Mouse (Mus musculus): ENCODE data around the gene Atpaf1. TPM values are rescaled to one million over a fixed set of nuclear protein-coding genes. Genes with fewer than 3 reads are reported as not detected.

Atpaf1 gene
- total and polyA plus RNA-seq, 2 experiments from 2014 or later: 49.0 to 86.4 TPM

- TF ChIP-seq EP300 (IDR thresholded peaks at IDR 0.05; ENCODE audit: low read depth) (no peak), CTCF (IDR thresholded peaks at IDR 0.05; ENCODE audit: low read depth) (no peak)
- peak; percentile 80 for DNase-seq (ENCODE audit: low spot score)
- H3K9ac ChIP-seq (replicated peaks; ENCODE audit: low read depth, low read length): peak within 1 kb of the TSS; percentile 79
- peaks cover 21% of the 10 kb centered on the region for H3K4me1 ChIP-seq (ENCODE audit: control insufficient read depth, insufficient read depth)
- peak within 1 kb of the TSS; percentile 93 for H3K4me3 ChIP-seq (ENCODE audit: low read depth, low read length)
- H3K36me3 ChIP-seq (replicated peaks; ENCODE audit: control insufficient read depth, insufficient read depth, low read length): peaks cover 17% of the 10 kb centered on the region
- no peaks in the 10 kb centered on the region for H3K27me3 ChIP-seq (ENCODE audit: control insufficient read depth, insufficient read depth, low read length)
- H3K27ac ChIP-seq (ENCODE audit: low read depth): peak within 1 kb of the TSS; percentile 87
- WGBS: under 1% methylated on average over 56 of the region's 57 CpGs
- peak; percentile 91 for ATAC-seq (ENCODE audit: insufficient read depth, low read depth)
- no peaks in the 10 kb centered on the region for H3K9me3 ChIP-seq (replicated peaks; ENCODE audit: control insufficient read depth, low read length)
- peak within 1 kb of the TSS; percentile 82 for H3K4me2 ChIP-seq (ENCODE audit: low read depth, low read length)
Measured at GRCm38 (mm10) chr4:115827888-115828571, 43.4 kb downstream of the Atpaf1 start, which contains the start of gene Mob3c. Gene Mob3c, plus strand, starts transcription at chr4:115828092.

GRCm38 (mm10) chr4:115828572-115828902 lies 43.9 kb downstream of the Atpaf1 start:
- H3K36me3 ChIP-seq (replicated peaks; ENCODE audit: control insufficient read depth, insufficient read depth, low read length): peaks cover 23% of the 10 kb centered on the region
- peak overlapping the region; percentile 82 for H3K4me2 ChIP-seq (ENCODE audit: low read depth, low read length)
- no peak for ATAC-seq (ENCODE audit: insufficient read depth, low read depth)
- TF ChIP-seq EP300 (IDR thresholded peaks at IDR 0.05; ENCODE audit: low read depth): no peak
- no peak for TF ChIP-seq CTCF (IDR thresholded peaks at IDR 0.05; ENCODE audit: low read depth)
- DNase-seq (ENCODE audit: low spot score): no peak
- no peak overlapping the region for H3K27ac ChIP-seq (ENCODE audit: low read depth)
- H3K4me1 ChIP-seq (ENCODE audit: control insufficient read depth, insufficient read depth): peaks cover 16% of the 10 kb centered on the region
- peak overlapping the region; percentile 79 for H3K9ac ChIP-seq (replicated peaks; ENCODE audit: low read depth, low read length)
- no peaks in the 10 kb centered on the region for H3K9me3 ChIP-seq (replicated peaks; ENCODE audit: control insufficient read depth, low read length)
- no peaks in the 10 kb centered on the region for H3K27me3 ChIP-seq (ENCODE audit: control insufficient read depth, insufficient read depth, low read length)
- H3K4me3 ChIP-seq (ENCODE audit: low read depth, low read length): peak overlapping the region; percentile 93
- WGBS: 7% methylated on average over 8 of the region's 8 CpGs

GRCm38 (mm10) chr4:115830491-115830890 lies 45.9 kb downstream of the Atpaf1 start:
- 65% methylated on average over 5 of the region's 5 CpGs for WGBS
- ATAC-seq (ENCODE audit: insufficient read depth, low read depth) (no peak), DNase-seq (ENCODE audit: low spot score) (no peak)
- Histone ChIP-seq H3K4me1 (ENCODE audit: control insufficient read depth, insufficient read depth) (peaks cover 9% of the 10 kb centered on the region), H3K4me2 (ENCODE audit: low read depth, low read length) (no peak overlapping the region), H3K27me3 (ENCODE audit: control insufficient read depth, insufficient read depth, low read length) (no peaks in the 10 kb centered on the region), H3K36me3 (replicated peaks; ENCODE audit: control insufficient read depth, insufficient read depth, low read length) (peaks cover 40% of the 10 kb centered on the region), H3K9me3 (replicated peaks; ENCODE audit: control insufficient read depth, low read length) (no peaks in the 10 kb centered on the region), H3K27ac (ENCODE audit: low read depth) (peak overlapping the region; percentile 36; the same call in 1 of the 2 replicates), H3K9ac (replicated peaks; ENCODE audit: low read depth, low read length) (no peak overlapping the region), H3K4me3 (ENCODE audit: low read depth, low read length) (no peak overlapping the region)
- TF ChIP-seq CTCF (IDR thresholded peaks at IDR 0.05; ENCODE audit: low read depth) (no peak), EP300 (IDR thresholded peaks at IDR 0.05; ENCODE audit: low read depth) (no peak)

GRCm38 (mm10) chr4:115831221-115831620 lies 46.6 kb downstream of the Atpaf1 start:
- Histone ChIP-seq H3K4me2 (ENCODE audit: low read depth, low read length) (no peak overlapping the region), H3K36me3 (replicated peaks; ENCODE audit: control insufficient read depth, insufficient read depth, low read length) (peaks cover 45% of the 10 kb centered on the region), H3K4me3 (ENCODE audit: low read depth, low read length) (no peak overlapping the region), H3K9me3 (replicated peaks; ENCODE audit: control insufficient read depth, low read length) (no peaks in the 10 kb centered on the region), H3K27ac (ENCODE audit: low read depth) (no peak overlapping the region), H3K27me3 (ENCODE audit: control insufficient read depth, insufficient read depth, low read length) (no peaks in the 10 kb centered on the region), H3K9ac (replicated peaks; ENCODE audit: low read depth, low read length) (no peak overlapping the region), H3K4me1 (ENCODE audit: control insufficient read depth, insufficient read depth) (peaks cover 9% of the 10 kb centered on the region)
- WGBS: 94% methylated on average over 22 of the region's 22 CpGs
- ATAC-seq (ENCODE audit: insufficient read depth, low read depth) (no peak), DNase-seq (ENCODE audit: low spot score) (no peak)
- no peak for TF ChIP-seq CTCF (IDR thresholded peaks at IDR 0.05; ENCODE audit: low read depth)
- TF ChIP-seq EP300 (IDR thresholded peaks at IDR 0.05; ENCODE audit: low read depth): no peak

GRCm38 (mm10) chr4:115832040-115832439 lies 47.4 kb downstream of the Atpaf1 start:
- Histone ChIP-seq H3K9ac (replicated peaks; ENCODE audit: low read depth, low read length) (no peak overlapping the region), H3K4me2 (ENCODE audit: low read depth, low read length) (no peak overlapping the region), H3K27me3 (ENCODE audit: control insufficient read depth, insufficient read depth, low read length) (no peaks in the 10 kb centered on the region), H3K36me3 (replicated peaks; ENCODE audit: control insufficient read depth, insufficient read depth, low read length) (peaks cover 45% of the 10 kb centered on the region), H3K4me3 (ENCODE audit: low read depth, low read length) (no peak overlapping the region), H3K9me3 (replicated peaks; ENCODE audit: control insufficient read depth, low read length) (no peaks in the 10 kb centered on the region), H3K27ac (ENCODE audit: low read depth) (no peak overlapping the region), H3K4me1 (ENCODE audit: control insufficient read depth, insufficient read depth) (peaks cover 9% of the 10 kb centered on the region)
- DNase-seq (ENCODE audit: low spot score) (no peak), ATAC-seq (ENCODE audit: insufficient read depth, low read depth) (no peak)
- WGBS: 46% methylated on average over 2 of the region's 2 CpGs
- TF ChIP-seq CTCF (IDR thresholded peaks at IDR 0.05; ENCODE audit: low read depth) (no peak), EP300 (IDR thresholded peaks at IDR 0.05; ENCODE audit: low read depth) (no peak)

GRCm38 (mm10) chr4:115835576-115835975 lies 51.0 kb downstream of the Atpaf1 start:
- H3K4me2 ChIP-seq (ENCODE audit: low read depth, low read length): no peak overlapping the region

More at GRCm38 (mm10) chr4:115835576-115835975, 51.0 kb downstream of the Atpaf1 start:
- no peak for DNase-seq (ENCODE audit: low spot score)
- H3K27me3 ChIP-seq (ENCODE audit: control insufficient read depth, insufficient read depth, low read length): no peaks in the 10 kb centered on the region
- no peak for ATAC-seq (ENCODE audit: insufficient read depth, low read depth)
- peaks cover 45% of the 10 kb centered on the region for H3K36me3 ChIP-seq (replicated peaks; ENCODE audit: control insufficient read depth, insufficient read depth, low read length)
- no peak overlapping the region for H3K4me3 ChIP-seq (ENCODE audit: low read depth, low read length)
- H3K27ac ChIP-seq (ENCODE audit: low read depth): no peak overlapping the region
- WGBS: 55% methylated on average over 2 of the region's 2 CpGs
- H3K9ac ChIP-seq (replicated peaks; ENCODE audit: low read depth, low read length): no peak overlapping the region
- TF ChIP-seq CTCF (IDR thresholded peaks at IDR 0.05; ENCODE audit: low read depth) (no peak), EP300 (IDR thresholded peaks at IDR 0.05; ENCODE audit: low read depth) (no peak)
- H3K9me3 ChIP-seq (replicated peaks; ENCODE audit: control insufficient read depth, low read length): no peaks in the 10 kb centered on the region
- peaks cover 11% of the 10 kb centered on the region for H3K4me1 ChIP-seq (ENCODE audit: control insufficient read depth, insufficient read depth)
